Mouse (Mus musculus) heart, postnatal 0 days (tissue): ENCODE results near the gene Fcna.

Experiments
- CTCF ChIP-seq: IDR thresholded peaks from 2 replicates; pipeline ENCODE4 v1.5.1; 2016; ENCODE audit warnings: antibody characterized with exemption, control low read depth, low read depth
- EP300 ChIP-seq: IDR thresholded peaks from 2 replicates; pipeline ENCODE4 v1.6.1; 2016; ENCODE audit warnings: antibody characterized with exemption, low read depth

DNA sequence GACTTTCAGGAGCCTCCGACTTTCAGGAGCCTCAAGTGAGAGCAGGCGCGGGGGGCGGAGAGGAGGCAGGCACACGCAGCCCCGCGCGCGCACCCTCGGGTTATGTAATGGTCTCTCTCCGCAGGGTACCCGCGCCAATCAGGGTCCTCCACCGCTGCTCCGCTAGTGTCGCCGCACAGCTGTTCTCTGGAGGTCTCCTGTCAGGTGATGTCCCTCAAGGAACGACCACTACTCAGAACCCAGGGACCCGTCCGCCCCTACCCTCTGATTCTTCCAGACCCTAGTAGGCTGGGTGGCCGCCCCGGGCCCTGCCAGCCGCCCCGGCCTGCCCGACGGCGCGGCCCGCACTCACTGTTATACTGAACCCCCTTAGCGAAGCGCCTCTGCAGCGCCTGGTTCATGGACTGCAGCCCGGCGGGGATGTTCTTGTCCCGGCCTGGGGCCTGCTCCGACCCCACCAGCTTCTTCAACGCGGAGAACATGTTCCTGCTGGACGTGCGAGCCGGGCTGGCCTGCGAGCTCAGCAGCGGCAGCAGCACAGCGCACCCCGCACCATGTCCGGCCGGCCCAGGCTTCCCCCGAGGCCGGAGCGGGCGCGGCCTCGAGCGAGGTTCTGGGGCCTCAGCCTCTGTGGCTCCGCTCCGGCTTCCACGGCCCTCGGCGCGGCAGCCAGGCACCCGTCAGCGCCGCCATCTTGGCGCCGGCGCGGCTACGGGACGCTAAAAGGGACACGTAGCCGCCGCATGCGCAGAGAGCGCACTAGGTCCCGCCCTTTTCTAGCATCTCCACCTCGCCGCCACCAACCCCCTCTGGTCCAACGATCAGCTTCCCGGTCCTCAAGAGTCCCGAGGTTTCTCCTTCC is 19.8 kb downstream of the Fcna start, which contains the start of gene Rabl6:
- TF ChIP-seq CTCF: no peak
- no peak for TF ChIP-seq EP300
